Mouse (Mus musculus): ENCODE results near the gene Ghdc.

DNA sequence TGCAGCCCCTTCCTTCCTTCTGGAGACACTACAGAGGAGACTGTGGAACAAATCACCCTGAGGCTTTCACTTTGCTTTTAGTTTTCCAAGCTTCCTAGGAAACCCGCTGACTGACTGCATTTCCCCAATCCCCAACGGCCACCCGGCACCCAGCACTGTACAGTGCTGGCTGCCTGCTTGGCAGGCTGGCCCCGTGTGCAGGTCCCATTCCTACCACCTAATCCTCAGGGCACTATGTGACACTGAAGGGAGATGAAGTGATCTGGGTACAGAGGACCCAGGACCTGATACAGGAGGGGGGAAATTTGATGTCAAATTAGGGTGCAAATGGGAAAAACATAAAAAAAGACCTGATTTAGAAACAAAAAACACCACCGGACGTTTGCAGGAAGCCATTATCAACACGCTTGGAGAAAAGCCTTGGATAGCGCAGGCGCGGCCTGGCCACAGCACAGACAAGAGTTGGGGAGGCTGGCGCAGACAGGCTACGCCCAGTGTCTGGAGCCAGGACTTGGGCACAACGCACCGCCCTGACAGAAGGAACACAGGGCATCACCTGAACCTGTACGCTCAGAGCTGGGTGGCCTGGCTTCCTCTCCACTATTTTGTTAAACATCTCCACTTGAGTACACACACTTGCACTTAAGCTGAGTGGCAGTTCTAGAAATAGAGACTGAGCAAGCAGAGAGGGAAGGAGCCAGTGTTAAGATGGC lies 11.2 kb upstream of the Ghdc start:
- TF ChIP-seq CTCF (IDR thresholded peaks at IDR 0.05) (no peak), EP300 (IDR thresholded peaks at IDR 0.05) (no peak)

Data from lung, postnatal 0 days (tissue).